Mouse (Mus musculus) E14TG2a.4 (cell line): ENCODE measurements around the gene Ppa1.
A peak's percentile ranks its signal among the peaks of the same experiment; 100 is the strongest.

Experiments used
- CTCF ChIP-seq: conservative IDR thresholded peaks from 2 replicates; pipeline ENCODE4 v1.5.1; 2014; ENCODE audit warnings: low read length
- NANOG ChIP-seq: IDR thresholded peaks from 2 replicates; pipeline ENCODE4 v1.6.1; 2014; ENCODE audit warnings: borderline replicate concordance, low read length, mixed read lengths
- POU5F1 ChIP-seq: IDR thresholded peaks from 2 replicates; pipeline ENCODE4 v1.6.1; 2014; ENCODE audit warnings: low read length, borderline replicate concordance

DNA sequence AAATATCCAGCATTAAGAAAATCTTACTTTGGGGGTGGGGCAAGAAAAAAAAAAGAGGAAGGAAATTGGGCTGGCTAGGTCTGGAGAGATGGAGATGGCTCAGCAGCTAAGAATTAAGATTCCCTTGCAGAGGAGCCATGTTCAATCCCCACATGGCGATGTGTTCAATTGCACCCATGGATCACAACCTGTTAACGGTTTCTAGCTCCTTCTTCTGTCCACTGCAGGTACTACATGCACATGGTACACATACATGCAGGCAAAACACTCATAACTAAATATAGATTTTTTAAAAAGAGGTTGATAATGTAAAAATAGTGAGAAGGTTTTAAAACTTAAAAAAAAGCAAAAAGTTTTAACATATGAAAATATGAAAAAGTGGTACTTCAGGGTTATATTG is 29.8 kb upstream of the Ppa1 start:
- TF ChIP-seq CTCF (peak; percentile 66), POU5F1 (no peak), NANOG (no peak)
